Mouse (Mus musculus): ENCODE data around the gene Gpr108. TPM values are rescaled to one million over a fixed set of nuclear protein-coding genes. Genes with fewer than 3 reads are reported as not detected.

Gene Gpr108
- polyA plus RNA-seq, 1 experiment from 2014 or later: 39.5 TPM

GRCm38 (mm10) chr17:57235803-57236202, 12.4 kb downstream of the Gpr108 start:
- no peaks in the 10 kb centered on the region for H3K9me3 ChIP-seq (replicated peaks)
- no peak overlapping the region for H3K4me3 ChIP-seq (replicated peaks)
- peaks cover 43% of the 10 kb centered on the region for H3K36me3 ChIP-seq
- H3K9ac ChIP-seq: no peak overlapping the region
- no peaks in the 10 kb centered on the region for H3K27me3 ChIP-seq
- H3K4me1 ChIP-seq: peaks cover 6% of the 10 kb centered on the region; the same call in 1 of the 2 replicates
- no peak for ATAC-seq (replicated peaks; ENCODE audit: low FRiP score)
- WGBS: 91% methylated on average over 5 of the region's 5 CpGs
- no peak overlapping the region for H3K4me2 ChIP-seq
- H3K27ac ChIP-seq: no peak overlapping the region

GRCm38 (mm10) chr17:57234254-57234928, 13.9 kb downstream of the Gpr108 start:
- H3K4me2 ChIP-seq: 0 out of 2 replicates have a peak overlapping the region, but pooled peaks have one; percentile 30

GRCm38 (mm10) chr17:57233038-57233437, 15.2 kb downstream of the Gpr108 start:
- peak; percentile 79 for ATAC-seq (replicated peaks; ENCODE audit: low FRiP score)
- 36% methylated on average over 7 of the region's 7 CpGs for WGBS
- H3K4me3 ChIP-seq (replicated peaks): no peak overlapping the region

More at GRCm38 (mm10) chr17:57234254-57234928, 13.9 kb downstream of the Gpr108 start:
- no peak overlapping the region for H3K9ac ChIP-seq
- peaks cover 6% of the 10 kb centered on the region; the same call in 1 of the 2 replicates for H3K4me1 ChIP-seq
- H3K4me3 ChIP-seq (replicated peaks): no peak overlapping the region
- WGBS: 76% methylated on average over 12 of the region's 12 CpGs
- peak; percentile 37 for ATAC-seq (replicated peaks; ENCODE audit: low FRiP score)
- no peaks in the 10 kb centered on the region for H3K27me3 ChIP-seq
- H3K9me3 ChIP-seq (replicated peaks): no peaks in the 10 kb centered on the region
- H3K27ac ChIP-seq: peak overlapping the region; percentile 33; the same call in 1 of the 2 replicates
- H3K36me3 ChIP-seq: peaks cover 43% of the 10 kb centered on the region

GRCm38 (mm10) chr17:57232200-57232599, 16.0 kb downstream of the Gpr108 start:
- WGBS: 88% methylated on average over 1 of the region's 1 CpGs
- no peaks in the 10 kb centered on the region for H3K9me3 ChIP-seq (replicated peaks)
- H3K4me1 ChIP-seq: peaks cover 6% of the 10 kb centered on the region; the same call in 1 of the 2 replicates
- H3K27ac ChIP-seq: no peak overlapping the region
- H3K4me2 ChIP-seq: no peak overlapping the region
- H3K36me3 ChIP-seq: peaks cover 28% of the 10 kb centered on the region
- no peak for ATAC-seq (replicated peaks; ENCODE audit: low FRiP score)
- H3K4me3 ChIP-seq (replicated peaks): no peak overlapping the region
- no peak overlapping the region for H3K9ac ChIP-seq
- no peaks in the 10 kb centered on the region for H3K27me3 ChIP-seq

More at GRCm38 (mm10) chr17:57233038-57233437, 15.2 kb downstream of the Gpr108 start:
- H3K27ac ChIP-seq: peak overlapping the region; percentile 68
- peaks cover 37% of the 10 kb centered on the region for H3K36me3 ChIP-seq
- H3K9me3 ChIP-seq (replicated peaks): no peaks in the 10 kb centered on the region
- H3K9ac ChIP-seq: no peak overlapping the region
- H3K27me3 ChIP-seq: no peaks in the 10 kb centered on the region
- H3K4me1 ChIP-seq: peaks cover 6% of the 10 kb centered on the region; the same call in 1 of the 2 replicates
- no peak overlapping the region for H3K4me2 ChIP-seq

GRCm38 (mm10) chr17:57231321-57231771, 16.9 kb downstream of the Gpr108 start:
- peaks cover 20% of the 10 kb centered on the region for H3K36me3 ChIP-seq
- peaks cover 9% of the 10 kb centered on the region; the same call in 1 of the 2 replicates for H3K4me1 ChIP-seq
- H3K27me3 ChIP-seq: no peaks in the 10 kb centered on the region
- no peak for ATAC-seq (replicated peaks; ENCODE audit: low FRiP score)
- no peak overlapping the region for H3K4me2 ChIP-seq
- H3K4me3 ChIP-seq (replicated peaks): no peak overlapping the region
- no peaks in the 10 kb centered on the region for H3K9me3 ChIP-seq (replicated peaks)
- H3K9ac ChIP-seq: no peak overlapping the region
- no peak overlapping the region for H3K27ac ChIP-seq

GRCm38 (mm10) chr17:57230728-57231125, 17.5 kb downstream of the Gpr108 start:
- Histone ChIP-seq H3K27me3 (no peaks in the 10 kb centered on the region), H3K4me1 (peaks cover 14% of the 10 kb centered on the region; the same call in 1 of the 2 replicates), H3K4me2 (no peak overlapping the region), H3K27ac (no peak overlapping the region), H3K9me3 (replicated peaks) (no peaks in the 10 kb centered on the region), H3K4me3 (replicated peaks) (no peak overlapping the region), H3K9ac (no peak overlapping the region), H3K36me3 (peaks cover 14% of the 10 kb centered on the region; the same call in 1 of the 2 replicates)
- WGBS: 68% methylated on average over 6 of the region's 6 CpGs
- no peak for ATAC-seq (replicated peaks; ENCODE audit: low FRiP score)

GRCm38 (mm10) chr17:57229851-57230727, 18.2 kb downstream of the Gpr108 start:
- H3K27ac ChIP-seq: no peak overlapping the region
- peaks cover 9% of the 10 kb centered on the region; the same call in 1 of the 2 replicates for H3K36me3 ChIP-seq
- H3K9me3 ChIP-seq (replicated peaks): no peaks in the 10 kb centered on the region
- no peak overlapping the region for H3K4me3 ChIP-seq (replicated peaks)
- ATAC-seq (replicated peaks; ENCODE audit: low FRiP score): no peak
- H3K4me2 ChIP-seq: no peak overlapping the region
- no peak overlapping the region for H3K9ac ChIP-seq
- H3K4me1 ChIP-seq: peaks cover 14% of the 10 kb centered on the region; the same call in 1 of the 2 replicates
- 79% methylated on average over 15 of the region's 15 CpGs for WGBS
- no peaks in the 10 kb centered on the region for H3K27me3 ChIP-seq

GRCm38 (mm10) chr17:57228873-57229272, 19.4 kb downstream of the Gpr108 start:
- no peak overlapping the region for H3K27ac ChIP-seq
- no peak for ATAC-seq (replicated peaks; ENCODE audit: low FRiP score)
- H3K36me3 ChIP-seq: no peaks in the 10 kb centered on the region
- peaks cover 14% of the 10 kb centered on the region; the same call in 1 of the 2 replicates for H3K4me1 ChIP-seq
- H3K4me2 ChIP-seq: no peak overlapping the region
- no peaks in the 10 kb centered on the region for H3K9me3 ChIP-seq (replicated peaks)
- H3K9ac ChIP-seq: no peak overlapping the region
- H3K4me3 ChIP-seq (replicated peaks): no peak overlapping the region
- 79% methylated on average over 3 of the region's 3 CpGs for WGBS
- H3K27me3 ChIP-seq: 0 out of 2 replicates have a peak, but pooled peaks cover 7% of the 10 kb centered on the region

GRCm38 (mm10) chr17:57228014-57228413, 20.2 kb downstream of the Gpr108 start, which contains the start of gene C3:
Gene C3, minus strand, starts transcription at chr17:57228136.
- Histone ChIP-seq H3K4me2 (no peak within 1 kb of the TSS), H3K27me3 (peaks cover 11% of the 10 kb centered on the region; the same call in 1 of the 2 replicates), H3K9ac (no peak within 1 kb of the TSS), H3K27ac (no peak within 1 kb of the TSS), H3K36me3 (no peaks in the 10 kb centered on the region), H3K4me1 (peaks cover 12% of the 10 kb centered on the region; the same call in 1 of the 2 replicates), H3K4me3 (replicated peaks) (no peak within 1 kb of the TSS), H3K9me3 (replicated peaks) (no peaks in the 10 kb centered on the region)
- 70% methylated on average over 3 of the region's 3 CpGs for WGBS
- no peak for ATAC-seq (replicated peaks; ENCODE audit: low FRiP score)

GRCm38 (mm10) chr17:57227468-57227867, 20.8 kb downstream of the Gpr108 start:
- no peak overlapping the region for H3K9ac ChIP-seq
- ATAC-seq (replicated peaks; ENCODE audit: low FRiP score): no peak
- H3K4me1 ChIP-seq: peaks cover 8% of the 10 kb centered on the region; the same call in 1 of the 2 replicates
- H3K9me3 ChIP-seq (replicated peaks): no peaks in the 10 kb centered on the region
- no peak overlapping the region for H3K27ac ChIP-seq
- no peak overlapping the region for H3K4me2 ChIP-seq
- 100% methylated on average over 2 of the region's 2 CpGs for WGBS
- no peaks in the 10 kb centered on the region for H3K36me3 ChIP-seq
- no peak overlapping the region for H3K4me3 ChIP-seq (replicated peaks)
- peaks cover 11% of the 10 kb centered on the region; the same call in 1 of the 2 replicates for H3K27me3 ChIP-seq

- H3K36me3 ChIP-seq: no peaks in the 10 kb centered on the region
- H3K4me2 ChIP-seq: no peak overlapping the region
- no peak overlapping the region for H3K9ac ChIP-seq
- 58% methylated on average over 9 of the region's 9 CpGs for WGBS
- H3K27ac ChIP-seq: no peak overlapping the region
- peaks cover 10% of the 10 kb centered on the region; the same call in 1 of the 2 replicates for H3K4me1 ChIP-seq
- H3K4me3 ChIP-seq (replicated peaks): no peak overlapping the region
- H3K9me3 ChIP-seq (replicated peaks): no peaks in the 10 kb centered on the region
- no peak for ATAC-seq (replicated peaks; ENCODE audit: low FRiP score)
- H3K27me3 ChIP-seq: peaks cover 11% of the 10 kb centered on the region; the same call in 1 of the 2 replicates
These were observed 24.9 kb downstream of the Gpr108 start for GRCm38 (mm10) chr17:57223313-57223712.

All from kidney, embryonic 15.5 days (tissue).